Mouse (Mus musculus): Measurements from ENCODE around the gene Gdf9.

DNA sequence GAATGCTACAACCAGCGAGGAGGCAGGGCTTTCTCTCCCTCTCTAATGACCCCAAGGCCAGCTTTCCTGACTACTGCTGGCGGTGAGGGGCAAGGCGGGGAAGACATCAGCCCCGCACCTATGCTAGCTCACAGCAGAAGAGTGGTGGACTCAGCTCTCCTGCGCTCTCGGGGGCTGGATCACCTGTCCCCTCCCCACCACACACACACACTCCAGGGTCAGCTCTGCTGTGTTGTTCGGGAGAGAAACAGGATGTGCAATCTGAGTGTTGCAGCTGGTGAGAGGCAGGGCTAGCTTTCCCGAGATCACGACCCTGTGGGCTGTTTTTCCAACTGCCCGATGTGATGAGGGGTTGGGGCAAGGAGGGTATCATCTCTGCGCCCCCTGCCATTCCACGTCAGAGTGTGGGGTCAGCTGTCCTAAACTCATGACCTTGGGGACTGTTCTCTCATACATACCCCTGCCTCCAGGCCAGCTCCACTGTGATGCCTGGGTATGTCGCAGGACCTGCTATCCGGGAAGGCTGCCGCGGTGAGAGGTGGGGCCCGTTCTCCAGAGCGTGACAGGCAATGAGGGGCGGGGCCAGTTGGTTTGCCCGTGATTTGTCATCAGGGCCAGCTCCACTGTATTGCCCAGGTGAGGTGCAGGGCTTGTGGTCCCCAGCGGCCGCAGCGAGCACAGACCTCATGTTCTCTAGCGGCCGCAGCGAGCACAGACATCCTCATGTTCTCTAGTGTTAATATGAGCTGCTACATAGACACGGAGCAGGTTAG lies 56.2 kb downstream of the Gdf9 start:
- TF ChIP-seq EP300 (IDR thresholded peaks at IDR 0.05; ENCODE audit: low read depth in 1 of 2, low read length in 2 of 2) (no peak), TCF12 (IDR thresholded peaks at IDR 0.05; ENCODE audit: low read depth, low read length) (no peak), CTCF (IDR thresholded peaks at IDR 0.05 in 2 of 3, conservative IDR thresholded peaks at IDR 0.05 in 1 of 3; ENCODE audit: control insufficient read depth in 1 of 3, insufficient read depth in 1 of 3, low read depth in 2 of 3, low read length in 3 of 3, poor library complexity in 1 of 3, severe bottlenecking in 1 of 3) (no peak), MAX (IDR thresholded peaks at IDR 0.05; ENCODE audit: low read length) (no peak)

All from MEL (cell line).